Mouse (Mus musculus) myocyte (in vitro differentiated cells): ENCODE measurements around the gene Rprml. TPM values are rescaled to one million over a fixed set of nuclear protein-coding genes. Genes with fewer than 3 reads are reported as not detected.
"Not testable (repeated sequence)": the region's sequence is repeated elsewhere in the genome, so short reads cannot be mapped to it uniquely, and the experiment has no call there.

ENCODE experiments used
- H3K27me3 ChIP-seq: one replicate; pipeline ENCODE4 v1.6.1; 2011; ENCODE audit not compliant: control insufficient read depth, insufficient read depth, insufficient read length
- H3K36me3 ChIP-seq: one replicate; pipeline ENCODE4 v1.6.1; 2011; ENCODE audit not compliant: control insufficient read depth, insufficient read depth
- H3K4me2 ChIP-seq: one replicate; pipeline ENCODE4 v1.6.1; 2011; ENCODE audit warnings: low read depth, control low read depth
- H3K4me3 ChIP-seq: one replicate; pipeline ENCODE4 v1.5.1; 2011; ENCODE audit warnings: mild to moderate bottlenecking, control low read depth, moderate library complexity
- H3K79me2 ChIP-seq: one replicate; pipeline ENCODE4 v1.6.1; 2011; ENCODE audit not compliant: control insufficient read depth, insufficient read depth
- H3ac ChIP-seq: one replicate; pipeline ENCODE4 v1.6.1; 2011; ENCODE audit not compliant: control insufficient read depth, insufficient read length
- CEBPB ChIP-seq: IDR thresholded peaks from 2 replicates; pipeline ENCODE4 v1.6.1; 2011; ENCODE audit warnings: mild to moderate bottlenecking, moderate library complexity; ENCODE audit not compliant: poor library complexity, insufficient read depth, severe bottlenecking
- E2F4 ChIP-seq: IDR thresholded peaks from one replicate; pipeline ENCODE4 v1.6.1; 2011; ENCODE audit warnings: mild to moderate bottlenecking, control low read depth, moderate library complexity; ENCODE audit not compliant: insufficient read depth
- MAX ChIP-seq: IDR thresholded peaks from one replicate; pipeline ENCODE4 v1.6.1; 2011; ENCODE audit warnings: low read depth, mild to moderate bottlenecking, control low read depth
- MYOD1 ChIP-seq, 3 experiments: IDR thresholded peaks; one replicate each; pipeline ENCODE4 v1.6.1; 2011; ENCODE audit warnings: control low read depth in 2 of 3, low read depth in 2 of 3, mild to moderate bottlenecking in 2 of 3, moderate library complexity in 1 of 3; ENCODE audit not compliant: insufficient read length in 2 of 3, control insufficient read depth in 1 of 3
- MYOG ChIP-seq, 3 experiments: IDR thresholded peaks; one replicate each; pipeline ENCODE4 v1.6.1; 2011; ENCODE audit warnings: control low read depth in 2 of 3, low read depth in 2 of 3, mild to moderate bottlenecking in 2 of 3; ENCODE audit not compliant: insufficient read length in 2 of 3, control insufficient read depth in 1 of 3, insufficient read depth in 1 of 3
- POLR2A ChIP-seq: IDR thresholded peaks from one replicate; pipeline ENCODE4 v1.6.1; 2011; ENCODE audit warnings: low read depth, mild to moderate bottlenecking, control low read depth, moderate library complexity; ENCODE audit not compliant: insufficient read length
- POLR2AphosphoS2 ChIP-seq: IDR thresholded peaks from one replicate; pipeline ENCODE4 v1.6.1; 2011; ENCODE audit warnings: low read depth, control low read depth; ENCODE audit not compliant: insufficient read length
- REST ChIP-seq: IDR thresholded peaks from one replicate; pipeline ENCODE4 v1.6.1; 2011; ENCODE audit warnings: mild to moderate bottlenecking, control low read depth, moderate library complexity; ENCODE audit not compliant: insufficient read depth, insufficient read length
- SRF ChIP-seq: IDR thresholded peaks from one replicate; pipeline ENCODE4 v1.6.1; 2011; ENCODE audit warnings: low read depth; ENCODE audit not compliant: control insufficient read depth, insufficient read length
- TCF12 ChIP-seq: IDR thresholded peaks from one replicate; pipeline ENCODE4 v1.6.1; 2011; ENCODE audit warnings: mild to moderate bottlenecking, control low read depth; ENCODE audit not compliant: poor library complexity, insufficient read depth, severe bottlenecking
- TCF3 ChIP-seq: IDR thresholded peaks from one replicate; pipeline ENCODE4 v1.6.1; 2011; ENCODE audit warnings: low read depth, control low read depth; ENCODE audit not compliant: insufficient read length
- USF1 ChIP-seq: IDR thresholded peaks from one replicate; pipeline ENCODE4 v1.6.1; 2011; ENCODE audit warnings: low read depth, mild to moderate bottlenecking, control low read depth, moderate library complexity
- polyA plus RNA-seq: library from polyadenylated mRNA; unstranded; fragments of >200 nt; fragmentation: generic; extraction: Trizol; gene quantifications from one replicate; pipeline ENCODE4 v1.2.1, GENCODE M21; 2012; ENCODE audit warnings: missing spikeins

Gene Rprml
- polyA plus RNA-seq, 1 experiment = 0.04 TPM

DNA sequence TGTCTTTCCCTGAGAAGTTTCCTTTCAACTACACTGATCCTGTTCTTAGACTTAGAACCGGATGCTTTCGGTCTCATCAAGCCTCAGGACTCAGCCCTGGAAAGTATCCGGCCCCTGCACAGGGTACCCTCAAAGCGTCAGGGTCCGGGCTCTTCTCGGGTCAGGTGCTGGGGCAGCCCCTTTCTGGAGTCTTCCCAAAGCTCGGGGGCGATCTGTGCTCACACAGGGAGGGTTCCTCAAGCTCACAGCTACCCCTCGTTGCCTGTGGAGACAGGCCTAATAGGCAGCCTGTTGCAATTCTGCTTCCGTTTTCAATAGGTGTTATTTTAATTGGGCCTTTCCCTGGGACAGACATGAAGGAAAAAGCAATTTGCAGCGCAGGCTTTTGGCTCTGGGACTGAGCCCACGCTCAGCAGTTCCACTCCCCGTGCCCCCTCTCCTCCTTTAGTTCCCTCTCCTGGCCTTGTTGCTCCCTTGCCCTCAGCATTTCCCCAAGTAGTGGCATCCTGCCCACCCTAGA is 17.6 kb downstream of the Rprml start:
- Histone ChIP-seq H3K79me2 (no peaks in the 10 kb centered on the region), H3K36me3 (peaks cover 2% of the 10 kb centered on the region), H3K4me2 (no peak overlapping the region), H3K4me3 (no peak overlapping the region), H3K27me3 (peaks cover 28% of the 10 kb centered on the region), H3ac (no peak overlapping the region)
- TF ChIP-seq TCF3 = no peak
- TF ChIP-seq USF1 = no peak
- TF ChIP-seq CEBPB = no peak
- TF ChIP-seq SRF = no peak
- no peak for TF ChIP-seq MYOG (IDR thresholded peaks at IDR 0.05; ENCODE audit: control insufficient read depth in 1 of 3, insufficient read depth in 1 of 3, insufficient read length in 2 of 3, low read depth in 2 of 3)
- TF ChIP-seq MAX = no peak
- TF ChIP-seq POLR2A = no peak
- TF ChIP-seq E2F4 = no peak
- TF ChIP-seq REST = no peak
- TF ChIP-seq MYOD1 (IDR thresholded peaks at IDR 0.05; ENCODE audit: control insufficient read depth in 1 of 3, insufficient read length in 2 of 3, low read depth in 2 of 3) = no peak
- no peak for TF ChIP-seq POLR2AphosphoS2
- no peak for TF ChIP-seq TCF12

DNA sequence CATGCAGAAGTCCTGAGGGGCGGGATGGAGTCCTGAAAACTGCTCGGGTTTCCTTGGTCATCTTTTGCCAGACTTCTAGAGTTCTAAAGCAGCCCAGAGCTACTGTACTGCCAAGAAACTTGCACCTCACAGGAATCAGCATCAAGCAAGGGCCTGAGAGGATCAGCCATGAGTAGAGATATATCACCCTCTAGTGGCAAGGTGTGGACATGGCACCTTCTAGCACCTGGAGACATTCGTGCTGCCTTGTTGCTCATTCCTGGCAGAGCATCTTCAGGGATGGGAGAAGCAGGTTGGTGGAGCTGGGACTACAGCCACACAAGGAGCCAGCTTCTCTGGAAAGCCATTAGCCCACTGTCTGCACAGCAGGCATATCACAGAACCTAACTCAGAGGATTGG is 26.2 kb downstream of the Rprml start:
- Histone ChIP-seq H3K36me3 (peaks cover 43% of the 10 kb centered on the region), H3K27me3 (no peaks in the 10 kb centered on the region), H3K4me3 (no peak overlapping the region), H3K79me2 (no peaks in the 10 kb centered on the region), H3ac (no peak overlapping the region), H3K4me2 (no peak overlapping the region)
- TF ChIP-seq POLR2AphosphoS2 (peak; percentile 12), MAX (no peak)

DNA sequence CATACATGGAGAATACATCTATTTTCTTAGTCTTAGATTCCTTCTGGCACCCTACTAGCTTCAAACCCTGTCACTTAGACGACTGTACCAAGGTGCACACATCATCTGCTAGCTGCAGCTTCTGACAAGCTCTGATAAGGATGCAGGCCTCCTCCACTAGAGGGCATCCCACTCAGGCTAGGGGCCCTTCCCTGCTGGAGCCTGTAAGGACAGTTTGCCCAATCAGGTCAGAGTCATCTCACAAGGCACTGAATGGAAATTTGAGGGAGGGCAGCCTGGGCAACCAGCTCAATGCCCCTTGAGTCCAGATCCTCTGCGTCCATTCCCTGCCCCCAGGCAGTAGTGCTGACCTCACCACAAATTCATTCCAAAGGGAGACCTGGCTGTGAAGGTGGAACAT is 27.7 kb downstream of the Rprml start:
- H3K4me3 ChIP-seq = not testable (repeated sequence)
- H3K36me3 ChIP-seq = peaks cover 46% of the 10 kb centered on the region

DNA sequence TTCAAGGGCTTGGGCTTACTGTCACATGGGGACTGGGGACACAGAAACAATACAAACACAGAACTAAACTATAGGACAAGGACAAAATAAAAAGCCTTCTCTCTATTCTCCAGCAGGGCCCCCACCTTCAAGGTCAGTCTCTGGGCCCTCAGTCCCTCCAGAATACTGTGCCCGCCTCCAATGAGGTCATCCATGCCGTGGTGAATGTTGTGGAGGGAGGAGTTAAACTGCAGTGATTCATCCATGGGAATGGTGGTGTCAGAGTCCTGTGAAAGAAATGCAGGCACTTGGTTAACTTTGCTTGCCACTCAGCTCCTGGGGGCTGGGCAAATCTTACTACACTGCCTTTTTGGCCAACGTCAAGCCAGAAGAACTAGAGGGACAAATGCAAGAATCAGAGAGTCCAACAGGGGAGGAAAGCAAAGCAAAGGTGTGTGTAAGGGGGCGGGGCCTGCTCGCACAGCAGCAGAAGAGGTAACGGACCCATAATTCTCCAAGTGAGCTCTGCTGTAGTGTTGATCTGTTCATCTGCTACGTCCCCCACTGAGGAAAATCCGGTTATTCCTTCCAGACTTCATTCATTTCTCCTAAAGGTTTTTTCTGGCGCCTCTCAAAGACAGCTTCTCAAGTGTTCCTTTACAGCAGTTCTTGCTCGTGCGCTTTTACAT is 34.4 kb downstream of the Rprml start:
- Histone ChIP-seq H3K79me2 (peaks cover 6% of the 10 kb centered on the region), H3ac (no peak overlapping the region), H3K4me2 (peak overlapping the region; percentile 56), H3K27me3 (no peaks in the 10 kb centered on the region), H3K4me3 (no peak overlapping the region), H3K36me3 (peaks cover 45% of the 10 kb centered on the region)
- TF ChIP-seq SRF (no peak), USF1 (no peak), TCF3 (no peak), POLR2A (no peak), TCF12 (no peak), REST (no peak), MAX (no peak), MYOD1 (IDR thresholded peaks at IDR 0.05; ENCODE audit: control insufficient read depth in 1 of 3, insufficient read length in 2 of 3, low read depth in 2 of 3) (no peak), E2F4 (no peak)

More for the DNA sequence above, 27.7 kb downstream of the Rprml start:
- H3ac ChIP-seq, H3K79me2 ChIP-seq, H3K27me3 ChIP-seq, H3K4me2 ChIP-seq: not testable (repeated sequence)

DNA sequence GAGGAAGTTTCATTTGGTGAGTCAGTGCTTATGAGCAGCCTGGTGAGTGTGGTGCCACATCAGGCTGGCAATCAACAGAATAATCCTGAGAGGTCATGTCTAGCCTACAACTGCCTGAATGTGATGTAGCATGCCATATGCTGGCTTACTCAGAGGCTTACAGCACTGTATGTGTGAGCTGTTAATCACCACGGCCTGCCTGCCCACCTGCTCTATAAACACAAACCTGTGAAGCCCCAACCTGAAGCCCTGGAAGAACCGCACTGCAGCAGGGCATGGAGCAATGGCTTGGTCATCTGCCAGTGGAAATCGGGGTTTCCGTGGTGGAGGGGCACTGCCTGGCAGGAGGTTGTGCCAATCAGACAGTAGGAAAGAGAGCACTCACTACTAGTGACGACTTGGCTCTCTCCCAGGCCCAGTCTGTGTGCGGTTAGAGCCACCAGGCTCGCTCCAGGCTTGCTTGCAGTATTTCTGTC is 35.9 kb downstream of the Rprml start:
- peak overlapping the region; percentile 56 for H3K4me2 ChIP-seq
- no peak overlapping the region for H3K4me3 ChIP-seq
- no peak overlapping the region for H3ac ChIP-seq
- no peaks in the 10 kb centered on the region for H3K27me3 ChIP-seq
- peaks cover 33% of the 10 kb centered on the region for H3K36me3 ChIP-seq
- peaks cover 21% of the 10 kb centered on the region for H3K79me2 ChIP-seq
- TF ChIP-seq SRF = peak; percentile 6
- TF ChIP-seq MAX = peak; percentile 3
- peak in 2 of 3 experiments; percentile 4 to 54 for TF ChIP-seq MYOG (IDR thresholded peaks at IDR 0.05; ENCODE audit: control insufficient read depth in 1 of 3, insufficient read depth in 1 of 3, insufficient read length in 2 of 3, low read depth in 2 of 3)
- peak in 1 of 3 experiments; percentile 68 for TF ChIP-seq MYOD1 (IDR thresholded peaks at IDR 0.05; ENCODE audit: control insufficient read depth in 1 of 3, insufficient read length in 2 of 3, low read depth in 2 of 3)
- no peak for TF ChIP-seq E2F4
- TF ChIP-seq POLR2A = no peak
